Mouse (Mus musculus): ENCODE results near the gene Tti1. TPM values are rescaled to one million over a fixed set of nuclear protein-coding genes. Genes with fewer than 3 reads are reported as not detected.

Gene Tti1
- polyA plus RNA-seq, 1 experiment from 2014 or later, result 23.5 TPM

Other genes with a start within 250 kb of the Tti1 start
- gene Vstm2l, start 113.8 kb downstream of the Tti1 start, polyA plus RNA-seq (2014; fragmentation: Nextera tagmentation; extraction: Ambion mirVana), result not detected in 2 replicates
- gene Rprd1b, start 64 bp upstream of the Tti1 start, polyA plus RNA-seq (2014; fragmentation: Nextera tagmentation; extraction: Ambion mirVana), result 25.8 and 28.4 TPM in 2 replicates
- 140 and 160 TPM in 2 replicates for gene Tgm2, start 118.0 kb upstream of the Tti1 start, polyA plus RNA-seq (2014; fragmentation: Nextera tagmentation; extraction: Ambion mirVana)
- 1.2 and 1.3 TPM in 2 replicates for gene D630003M21Rik, start 200.8 kb upstream of the Tti1 start, polyA plus RNA-seq (2014; fragmentation: Nextera tagmentation; extraction: Ambion mirVana)
- gene Bpi, start 229.7 kb upstream of the Tti1 start, polyA plus RNA-seq (2014; fragmentation: Nextera tagmentation; extraction: Ambion mirVana), result not detected in 2 replicates